Mouse (Mus musculus): ENCODE data around the gene Spata2l.
A peak's percentile ranks its signal among the peaks of the same experiment; 100 is the strongest.
"Not testable (repeated sequence)": the region's sequence is repeated elsewhere in the genome, so short reads cannot be mapped to it uniquely, and the experiment has no call there.

Gene Spata2l

DNA sequence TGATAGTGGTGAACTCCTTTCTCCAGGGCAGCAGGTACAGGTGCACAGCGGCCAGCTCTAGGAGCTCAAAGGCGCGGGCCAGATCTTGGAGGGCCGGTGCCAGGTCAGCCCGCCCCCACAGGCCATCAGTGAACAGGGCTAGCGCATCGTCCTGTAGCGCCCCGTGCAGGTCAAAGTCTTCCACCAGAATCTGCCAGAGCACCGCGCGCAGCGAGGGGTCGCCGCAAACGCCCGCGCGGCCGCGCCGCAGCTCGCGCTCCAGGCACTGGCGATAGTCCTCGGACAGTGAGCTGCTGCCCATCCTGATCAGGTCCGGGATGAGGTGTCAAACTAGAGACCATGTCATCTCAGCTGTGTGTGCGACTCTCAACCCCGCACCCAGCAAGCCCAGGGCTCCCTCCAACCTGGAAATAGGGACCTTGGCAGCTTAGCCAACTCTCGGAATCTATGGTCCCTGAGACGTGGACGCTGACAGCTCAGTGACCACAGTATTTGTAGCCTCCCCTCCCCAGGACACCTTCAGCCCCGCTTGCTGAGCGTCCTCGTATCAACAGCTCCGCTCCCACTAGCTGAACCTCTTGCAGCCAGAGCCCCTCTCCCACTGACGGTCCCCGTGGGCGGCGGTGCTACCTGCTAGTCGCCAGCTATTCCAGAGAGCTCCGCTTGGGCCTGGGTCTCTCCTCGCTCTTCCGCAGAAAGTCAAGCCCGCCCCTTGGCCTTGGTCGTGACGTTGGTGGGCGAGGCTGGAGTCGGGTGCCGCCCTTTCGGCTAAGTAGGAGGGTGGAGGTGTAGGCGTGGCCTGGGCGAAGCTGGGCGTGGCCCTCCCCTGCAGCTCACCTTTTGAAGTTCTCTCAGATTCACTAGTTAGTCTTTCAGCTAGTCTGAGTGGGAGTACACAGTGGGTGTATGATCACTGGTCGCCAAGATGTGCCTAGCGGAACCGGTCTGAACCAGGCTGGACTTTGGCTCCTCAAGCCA is at the start of gene Spata2l:
TSS of gene Spata2l (minus strand) at position 714 of the 978 bp plus-strand sequence.
- peak; percentile 88 to 89 for DNase-seq (ENCODE audit: low spot score in 2 of 2)

- DNase-seq (ENCODE audit: low spot score in 2 of 2): no peak
Observed at GRCm38 (mm10) chr8:123284493-123284892, 48.5 kb upstream of the Spata2l start.

DNA sequence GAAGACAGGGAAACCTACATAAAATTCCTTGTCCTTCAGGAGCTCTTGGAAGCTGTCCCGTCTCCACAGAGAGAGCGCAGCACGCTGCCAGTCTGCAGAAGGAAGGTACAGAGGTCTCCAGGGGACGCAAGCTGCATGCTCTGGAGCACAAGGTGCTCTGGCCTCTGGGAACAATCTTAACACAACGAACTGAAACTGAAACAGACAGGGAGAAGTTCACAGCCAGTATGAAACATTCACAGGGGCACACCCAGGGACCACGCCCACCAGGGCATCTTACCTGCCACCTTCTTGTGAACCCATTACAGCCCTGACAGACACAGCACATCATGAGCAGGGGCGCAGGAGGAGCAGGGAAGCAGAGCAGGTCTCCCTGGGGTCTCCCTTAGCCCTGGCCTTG is 48.0 kb upstream of the Spata2l start:
- DNase-seq (ENCODE audit: low spot score in 2 of 2): peak; percentile 78 to 79

- DNase-seq (ENCODE audit: low spot score in 2 of 2): peak; percentile 66 to 71
Observed at GRCm38 (mm10) chr8:123282994-123283393, 47.0 kb upstream of the Spata2l start.

- DNase-seq (ENCODE audit: low spot score in 2 of 2): no peak
Observed at GRCm38 (mm10) chr8:123280302-123281094, 44.5 kb upstream of the Spata2l start.

- no peak for DNase-seq (ENCODE audit: low spot score in 2 of 2)
Observed at GRCm38 (mm10) chr8:123279828-123280227, 43.8 kb upstream of the Spata2l start.

DNA sequence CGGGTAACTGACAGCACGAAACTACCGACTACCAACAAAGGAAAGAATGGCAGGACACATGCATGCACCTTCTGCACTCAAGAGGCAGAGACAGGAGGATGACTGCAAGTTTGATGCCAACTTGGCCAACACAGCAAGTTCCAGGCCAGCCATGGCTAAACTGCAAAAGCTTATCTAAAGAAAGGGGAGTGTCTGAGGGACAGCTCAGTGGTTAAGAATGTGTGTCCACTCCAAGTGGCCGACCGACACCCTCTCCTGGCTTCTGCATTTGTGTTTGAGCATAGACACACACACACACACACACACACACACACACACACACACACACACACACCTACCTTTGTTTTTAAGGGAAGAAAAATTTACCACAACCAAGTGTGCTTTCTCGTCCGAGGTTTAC is 42.4 kb upstream of the Spata2l start:
- DNase-seq (ENCODE audit: low spot score in 2 of 2): no peak

DNA sequence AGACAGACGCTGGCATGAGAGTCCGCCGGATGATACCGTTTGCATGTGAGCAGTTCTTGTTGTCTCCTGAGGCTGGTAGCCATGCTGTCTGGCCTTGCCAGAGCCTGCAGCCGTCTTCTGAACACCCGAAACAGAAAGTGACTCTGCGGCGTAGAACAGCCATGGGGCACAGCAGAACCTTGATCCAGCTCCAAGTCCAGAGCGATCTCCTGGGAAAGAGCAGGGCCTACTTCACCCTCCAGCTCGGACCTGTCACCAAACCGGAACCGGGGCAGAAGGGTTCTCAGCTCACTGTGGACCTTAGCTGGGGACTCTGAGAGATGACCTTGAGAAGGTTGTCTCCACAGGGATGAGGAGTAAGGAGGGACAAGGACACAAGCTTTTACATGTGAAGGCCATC is 39.1 kb upstream of the Spata2l start:
- DNase-seq (ENCODE audit: low spot score in 2 of 2): no peak

DNA sequence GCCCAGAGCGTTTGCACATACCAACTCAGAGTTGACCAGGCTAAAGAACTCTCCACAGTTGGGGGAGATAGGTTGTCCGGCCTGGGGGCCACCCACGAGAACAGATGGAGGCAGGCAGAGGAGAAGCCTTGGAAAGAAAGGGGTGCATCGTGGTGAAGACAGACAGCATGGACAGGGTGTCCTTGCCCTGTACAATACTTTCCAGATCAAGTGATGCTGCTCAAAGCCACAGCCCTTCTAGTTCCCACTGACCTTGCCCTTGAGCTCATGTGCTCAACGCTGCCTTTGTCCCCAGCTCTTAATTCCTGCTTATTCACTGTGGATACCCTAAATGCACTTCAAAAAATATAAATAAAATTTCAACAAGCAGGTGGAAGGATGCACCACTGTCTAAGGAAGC is 38.4 kb upstream of the Spata2l start:
- DNase-seq (ENCODE audit: low spot score in 2 of 2): no peak

DNA sequence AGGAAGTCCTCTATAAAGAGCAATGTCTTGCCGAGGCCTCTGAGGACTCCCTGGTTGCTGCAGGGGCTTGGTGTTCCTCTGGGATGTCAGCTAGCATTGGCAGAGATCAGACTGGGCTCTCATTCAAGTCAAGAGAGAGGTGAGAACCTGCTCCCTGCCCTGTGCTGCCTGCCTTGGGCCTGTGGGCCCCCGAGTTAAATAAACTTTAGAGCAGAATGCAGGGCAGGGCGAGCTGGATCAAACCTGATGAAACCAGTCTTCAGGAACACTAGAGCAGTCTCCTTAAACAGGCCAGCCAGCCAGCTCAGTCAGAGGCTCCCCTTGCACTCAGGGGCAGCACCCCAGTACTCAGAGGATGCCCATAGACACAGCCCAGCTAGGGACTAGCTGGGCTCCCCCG is 35.9 kb upstream of the Spata2l start:
- DNase-seq (ENCODE audit: low spot score in 2 of 2): no peak

DNA sequence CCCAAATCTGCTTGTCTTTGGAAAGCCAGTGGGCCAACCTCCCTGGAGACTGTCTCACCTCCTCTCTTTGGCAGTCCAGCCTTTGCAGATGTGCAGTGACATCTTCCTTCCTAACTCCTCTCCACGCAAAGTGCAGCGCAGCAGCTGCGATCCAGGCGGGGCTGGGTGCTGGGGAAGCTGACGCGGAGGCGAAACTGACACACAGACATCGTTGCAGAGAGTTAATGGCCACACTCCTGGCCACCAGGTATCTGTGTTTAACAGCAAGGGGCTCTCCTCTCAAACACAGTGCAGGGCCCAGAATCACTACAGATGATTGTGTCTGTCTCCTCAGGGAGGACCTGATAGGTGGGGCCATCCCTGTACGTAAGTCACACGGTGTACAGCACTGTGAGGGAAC is 35.1 kb upstream of the Spata2l start:
- no peak for DNase-seq (ENCODE audit: low spot score in 2 of 2)

GRCm38 (mm10) chr8:123267926-123268656 is 32.1 kb upstream of the Spata2l start:
- no peak for DNase-seq (ENCODE audit: low spot score in 2 of 2)

GRCm38 (mm10) chr8:123257593-123257992 is 21.6 kb upstream of the Spata2l start:
- not testable (repeated sequence) for DNase-seq (ENCODE audit: low spot score in 2 of 2)

DNA sequence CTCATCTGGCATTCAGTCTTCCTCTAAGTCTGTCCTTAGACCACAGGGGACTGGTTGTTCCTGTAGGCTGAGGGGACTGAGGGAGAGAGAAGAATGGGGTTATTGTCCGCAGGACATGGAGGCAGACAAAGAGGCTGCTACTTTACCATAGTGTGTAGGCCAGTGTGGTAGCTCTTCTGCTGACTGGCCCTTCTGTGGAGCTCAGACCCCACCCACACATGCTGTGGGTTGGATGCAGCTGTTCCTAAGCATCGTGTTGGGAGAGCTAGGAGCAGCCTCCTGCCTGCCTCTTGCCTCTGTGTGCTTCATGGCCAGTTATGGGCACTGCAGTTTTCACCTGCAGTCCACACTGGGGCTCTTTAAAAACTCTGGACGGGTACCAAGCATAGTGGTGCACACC is 21.1 kb upstream of the Spata2l start:
- DNase-seq (ENCODE audit: low spot score in 2 of 2): no peak

GRCm38 (mm10) chr8:123255170-123255569 is 19.1 kb upstream of the Spata2l start:
- no peak for DNase-seq (ENCODE audit: low spot score in 2 of 2)

- DNase-seq (ENCODE audit: low spot score in 2 of 2): peak; percentile 80
Observed at GRCm38 (mm10) chr8:123254099-123254885, 18.3 kb upstream of the Spata2l start, which contains the start of the genes Zfp276 and Vps9d1. TSS of gene Zfp276 (plus strand) at chr8:123254195. TSS of gene Vps9d1 (minus strand) at chr8:123254348.

GRCm38 (mm10) chr8:123253451-123254098 is 17.5 kb upstream of the Spata2l start:
- peak in 1 of 2 experiments; percentile 25 for DNase-seq (ENCODE audit: low spot score in 2 of 2)

- DNase-seq (ENCODE audit: low spot score in 2 of 2): no peak
Observed at GRCm38 (mm10) chr8:123252925-123253324, 16.9 kb upstream of the Spata2l start.

GRCm38 (mm10) chr8:123250940-123251339 is 14.9 kb upstream of the Spata2l start:
- no peak for DNase-seq (ENCODE audit: low spot score in 2 of 2)

DNA sequence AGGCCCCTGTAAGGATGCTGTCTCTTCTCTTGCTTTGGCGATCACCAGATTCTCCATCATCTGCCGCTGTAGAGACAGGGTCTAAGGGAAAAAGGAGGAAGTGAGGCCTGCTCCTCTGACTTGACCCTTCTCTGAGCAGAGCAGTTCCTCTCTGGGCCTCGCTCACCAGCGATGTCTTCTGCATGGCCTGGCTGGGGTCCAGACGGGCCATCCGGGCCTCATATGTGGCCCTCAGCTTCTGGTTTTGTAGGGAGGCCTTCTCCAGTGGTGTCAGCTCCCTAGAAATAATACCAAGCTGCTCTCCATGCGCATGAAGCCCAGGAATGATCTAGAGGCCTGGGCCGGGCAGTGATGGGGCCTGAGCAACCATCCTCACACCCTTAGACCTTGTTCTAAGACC is 12.6 kb upstream of the Spata2l start:
- DNase-seq (ENCODE audit: low spot score in 2 of 2): no peak

Data from spleen, postnatal 36 days (tissue).